Mouse (Mus musculus) intestine, embryonic 16.5 days (tissue): ENCODE measurements around the gene Selplg. TPM values are rescaled to one million over a fixed set of nuclear protein-coding genes. Genes with fewer than 3 reads are reported as not detected.

ENCODE experiments used
- ATAC-seq: fragments of 200-750 bp; cut with Nextera tagmentation; 2 replicates; pipeline ENCODE4 v1.8.0; 2017; ENCODE audit warnings: moderate TSS enrichment, moderate library complexity
- H3K27ac ChIP-seq: fragments of 300-500 bp; sonication (generic); 2 replicates; pipeline ENCODE4 v1.5.1; 2014; ENCODE audit warnings: mild to moderate bottlenecking, low read length
- H3K27me3 ChIP-seq: fragments of 300-500 bp; sonication (generic); replicated peaks from 2 replicates; pipeline ENCODE4 v1.6.1; 2014; ENCODE audit warnings: low read length, control low read depth, mixed read lengths; ENCODE audit not compliant: control insufficient read depth, insufficient read depth
- H3K36me3 ChIP-seq: fragments of 300-500 bp; sonication (generic); 2 replicates; pipeline ENCODE4 v1.6.1; 2014; ENCODE audit warnings: low read length, control low read depth; ENCODE audit not compliant: control insufficient read depth, insufficient read depth
- H3K4me1 ChIP-seq: fragments of 300-500 bp; sonication (generic); 2 replicates; pipeline ENCODE4 v1.6.1; 2014; ENCODE audit warnings: low read length, control low read depth, mixed read lengths; ENCODE audit not compliant: control insufficient read depth, insufficient read depth
- H3K4me2 ChIP-seq: fragments of 300-500 bp; sonication (generic); 2 replicates; pipeline ENCODE4 v1.6.1; 2014; ENCODE audit warnings: low read depth, low read length, control low read depth
- H3K4me3 ChIP-seq: fragments of 300-500 bp; sonication (generic); 2 replicates; pipeline ENCODE4 v1.5.1; 2014; ENCODE audit warnings: mild to moderate bottlenecking, low read length
- H3K9ac ChIP-seq: fragments of 300-500 bp; sonication (generic); 2 replicates; pipeline ENCODE4 v1.6.1; 2014; ENCODE audit warnings: low read depth, low read length
- H3K9me3 ChIP-seq: fragments of 300-500 bp; sonication (generic); 2 replicates; pipeline ENCODE4 v1.6.1; 2016; ENCODE audit warnings: low read length, control low read depth; ENCODE audit not compliant: control insufficient read depth
- WGBS: fragments of 180-500 bp; shearing (Covaris S2); extraction: QIAGEN DNeasy Blood & Tissue Kit; methylation state at CpG from one replicate; pipeline ENCODE4 v1.1.7; 2014; 5-methylcytosine and 5-hydroxymethylcytosine counted together
- polyA plus RNA-seq: library from polyadenylated mRNA; unstranded; fragments of >200 nt; fragmentation: Nextera tagmentation; extraction: Ambion mirVana; gene quantifications from 2 replicates; pipeline ENCODE4 v1.2.1, GENCODE M21; 2015

Selplg gene
- polyA plus RNA-seq, 1 experiment from 2014 or later, result 6.8 TPM

- WGBS, result 80% methylated on average over 7 of the region's 7 CpGs
- H3K36me3 ChIP-seq, result peaks cover 9% of the 10 kb centered on the region
- no peak for ATAC-seq
- H3K9me3 ChIP-seq, result no peaks in the 10 kb centered on the region
- peak overlapping the region; percentile 24; the same call in 1 of the 2 replicates for H3K9ac ChIP-seq
- no peaks in the 10 kb centered on the region for H3K27me3 ChIP-seq
- no peak overlapping the region for H3K4me3 ChIP-seq
- H3K4me2 ChIP-seq, result no peak overlapping the region
- H3K27ac ChIP-seq, result peak overlapping the region; percentile 92
- peaks cover 74% of the 10 kb centered on the region for H3K4me1 ChIP-seq
These were observed 39.6 kb upstream of the Selplg start for GRCm38 (mm10) chr5:113871903-113872548.

- Histone ChIP-seq H3K4me3 (no peak overlapping the region), H3K36me3 (peaks cover 6% of the 10 kb centered on the region), H3K4me1 (peaks cover 69% of the 10 kb centered on the region), H3K9me3 (no peaks in the 10 kb centered on the region), H3K27ac (peak overlapping the region; percentile 36; the same call in 1 of the 2 replicates), H3K4me2 (no peak overlapping the region), H3K27me3 (no peaks in the 10 kb centered on the region), H3K9ac (peak overlapping the region; percentile 49; the same call in 1 of the 2 replicates)
- WGBS, result 51% methylated on average over 21 of the region's 21 CpGs
- no peak for ATAC-seq
These were observed 38.1 kb upstream of the Selplg start for GRCm38 (mm10) chr5:113870393-113871040.

- Histone ChIP-seq H3K27ac (peak overlapping the region; percentile 7), H3K27me3 (no peaks in the 10 kb centered on the region), H3K4me1 (peaks cover 60% of the 10 kb centered on the region), H3K4me2 (no peak overlapping the region), H3K36me3 (peaks cover 8% of the 10 kb centered on the region; the same call in 1 of the 2 replicates), H3K9ac (no peak overlapping the region), H3K9me3 (no peaks in the 10 kb centered on the region), H3K4me3 (no peak overlapping the region)
- WGBS, result 34% methylated on average over 11 of the region's 11 CpGs
- peak; percentile 9; the same call in 1 of the 2 replicates for ATAC-seq
These were observed 36.7 kb upstream of the Selplg start for GRCm38 (mm10) chr5:113869132-113869531.

GRCm38 (mm10) chr5:113864992-113865391, 32.5 kb upstream of the Selplg start:
- WGBS, result 76% methylated on average over 6 of the region's 6 CpGs
- Histone ChIP-seq H3K9me3 (no peaks in the 10 kb centered on the region), H3K4me2 (no peak overlapping the region), H3K27ac (no peak overlapping the region), H3K27me3 (no peaks in the 10 kb centered on the region), H3K9ac (no peak overlapping the region), H3K4me1 (peaks cover 22% of the 10 kb centered on the region), H3K4me3 (no peak overlapping the region), H3K36me3 (peaks cover 16% of the 10 kb centered on the region)
- no peak for ATAC-seq

DNA sequence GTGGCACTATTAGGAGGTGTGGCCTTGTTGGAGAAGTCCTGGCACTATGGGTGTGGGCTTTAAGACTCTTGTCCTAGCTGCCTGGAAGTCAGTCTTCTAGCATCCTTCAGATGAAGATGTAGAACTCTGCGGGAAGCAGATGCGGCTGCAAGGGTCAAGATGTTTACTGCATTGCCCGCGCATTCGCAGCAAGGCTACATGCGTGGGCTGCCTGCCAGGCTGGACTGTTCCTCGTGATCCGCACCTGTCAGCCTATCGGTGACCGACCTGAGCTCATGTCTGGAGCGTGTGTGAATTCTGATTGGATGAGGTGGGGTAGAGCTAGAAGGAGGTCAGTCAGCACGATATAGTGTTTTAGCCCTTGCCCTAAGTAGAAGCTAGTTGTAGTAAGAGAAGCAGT, 31.6 kb upstream of the Selplg start:
- Histone ChIP-seq H3K4me2 (no peak overlapping the region), H3K9ac (no peak overlapping the region), H3K27ac (no peak overlapping the region), H3K9me3 (no peaks in the 10 kb centered on the region), H3K27me3 (no peaks in the 10 kb centered on the region), H3K4me1 (peaks cover 18% of the 10 kb centered on the region), H3K36me3 (peaks cover 16% of the 10 kb centered on the region), H3K4me3 (no peak overlapping the region)
- 94% methylated on average over 12 of the region's 12 CpGs for WGBS
- no peak for ATAC-seq

DNA sequence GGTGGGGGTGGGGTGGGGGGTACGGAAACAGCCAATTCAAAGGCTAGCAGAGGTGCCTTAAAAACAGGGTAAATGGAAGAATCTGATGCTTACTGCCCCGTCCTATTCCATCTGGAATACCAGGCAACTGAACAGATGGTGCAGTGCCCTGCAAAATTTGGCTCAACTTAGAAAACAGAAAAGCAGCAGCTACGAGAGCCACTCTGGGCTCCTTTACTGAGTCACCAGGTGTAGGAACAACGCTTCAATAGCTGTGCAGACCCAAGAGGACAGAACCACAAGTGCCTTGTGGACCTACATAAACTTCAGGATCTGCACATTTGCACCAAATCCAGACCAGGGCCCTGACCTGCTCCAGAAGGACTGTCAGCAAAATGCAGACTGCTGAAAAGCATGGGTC, 30.0 kb upstream of the Selplg start:
- 92% methylated on average over 4 of the region's 4 CpGs for WGBS
- Histone ChIP-seq H3K9me3 (no peaks in the 10 kb centered on the region), H3K4me3 (no peak overlapping the region), H3K4me1 (peaks cover 26% of the 10 kb centered on the region), H3K27me3 (no peaks in the 10 kb centered on the region), H3K27ac (no peak overlapping the region), H3K36me3 (peaks cover 16% of the 10 kb centered on the region), H3K4me2 (no peak overlapping the region), H3K9ac (no peak overlapping the region)
- no peak for ATAC-seq

GRCm38 (mm10) chr5:113861294-113861693, 28.9 kb upstream of the Selplg start:
- Histone ChIP-seq H3K27ac (no peak overlapping the region), H3K4me3 (no peak overlapping the region), H3K4me2 (no peak overlapping the region), H3K27me3 (no peaks in the 10 kb centered on the region), H3K9me3 (no peaks in the 10 kb centered on the region), H3K36me3 (peaks cover 19% of the 10 kb centered on the region), H3K4me1 (peaks cover 31% of the 10 kb centered on the region), H3K9ac (no peak overlapping the region)
- WGBS, result 93% methylated on average over 8 of the region's 8 CpGs
- ATAC-seq, result no peak

- no peak; the same call in 1 of the 2 replicates for ATAC-seq
- Histone ChIP-seq H3K4me3 (no peak overlapping the region), H3K9ac (0 out of 2 replicates have a peak overlapping the region, but pooled peaks have one; percentile 32), H3K4me1 (peaks cover 38% of the 10 kb centered on the region), H3K27me3 (no peaks in the 10 kb centered on the region), H3K27ac (peak overlapping the region; percentile 46), H3K36me3 (peaks cover 9% of the 10 kb centered on the region; the same call in 1 of the 2 replicates), H3K4me2 (no peak overlapping the region), H3K9me3 (no peaks in the 10 kb centered on the region)
- 38% methylated on average over 5 of the region's 5 CpGs for WGBS
These were observed 26.5 kb upstream of the Selplg start for GRCm38 (mm10) chr5:113858971-113859370.

- Histone ChIP-seq H3K9ac (no peak overlapping the region), H3K4me2 (no peak overlapping the region), H3K4me1 (peaks cover 38% of the 10 kb centered on the region), H3K9me3 (no peaks in the 10 kb centered on the region), H3K4me3 (no peak overlapping the region), H3K27ac (no peak overlapping the region), H3K36me3 (peaks cover 9% of the 10 kb centered on the region; the same call in 1 of the 2 replicates), H3K27me3 (no peaks in the 10 kb centered on the region)
- 76% methylated on average over 10 of the region's 10 CpGs for WGBS
- no peak for ATAC-seq
These were observed 26.1 kb upstream of the Selplg start for GRCm38 (mm10) chr5:113858550-113858949.
